Mouse (Mus musculus) heart, postnatal 0 days (tissue): ENCODE data around the gene Maml2. TPM values are rescaled to one million over a fixed set of nuclear protein-coding genes. Genes with fewer than 3 reads are reported as not detected.

Experiments used
- ATAC-seq: fragments of 200-750 bp; cut with Nextera tagmentation; 2 replicates; pipeline ENCODE4 v1.8.0; 2017; ENCODE audit warnings: low read depth, moderate number of reproducible peaks, moderate library complexity; ENCODE audit not compliant: insufficient read depth
- DNase-seq: peaks from one replicate; pipeline ENCODE4 v3.0.0-alpha.2; 2016; ENCODE audit warnings: low spot score
- H3K27ac ChIP-seq: fragments of 300-500 bp; sonication (generic); 2 replicates; pipeline ENCODE4 v1.5.1; 2014; ENCODE audit warnings: low read depth, mild to moderate bottlenecking
- H3K27me3 ChIP-seq: fragments of 300-500 bp; sonication (generic); 2 replicates; pipeline ENCODE4 v1.6.1; 2014; ENCODE audit warnings: low read length, mixed read lengths; ENCODE audit not compliant: control insufficient read depth, insufficient read depth
- H3K36me3 ChIP-seq: fragments of 300-500 bp; sonication (generic); replicated peaks from 2 replicates; pipeline ENCODE4 v1.6.1; 2014; ENCODE audit warnings: low read length, mixed read lengths; ENCODE audit not compliant: control insufficient read depth, insufficient read depth
- H3K4me1 ChIP-seq: fragments of 300-500 bp; sonication (generic); 2 replicates; pipeline ENCODE4 v1.6.1; 2014; ENCODE audit warnings: antibody characterized with exemption; ENCODE audit not compliant: control insufficient read depth, insufficient read depth
- H3K4me2 ChIP-seq: fragments of 300-500 bp; sonication (generic); 2 replicates; pipeline ENCODE4 v1.6.1; 2014; ENCODE audit warnings: low read depth, mild to moderate bottlenecking, low read length, moderate library complexity
- H3K4me3 ChIP-seq: fragments of 300-500 bp; sonication (generic); 2 replicates; pipeline ENCODE4 v1.5.1; 2014; ENCODE audit warnings: low read depth, low read length
- H3K9ac ChIP-seq: fragments of 300-500 bp; sonication (generic); replicated peaks from 2 replicates; pipeline ENCODE4 v1.6.1; 2014; ENCODE audit warnings: low read depth, low read length, mixed read lengths
- H3K9me3 ChIP-seq: fragments of 300-500 bp; sonication (generic); replicated peaks from 2 replicates; pipeline ENCODE4 v1.6.1; 2016; ENCODE audit warnings: low read length; ENCODE audit not compliant: control insufficient read depth
- CTCF ChIP-seq: IDR thresholded peaks from 2 replicates; pipeline ENCODE4 v1.5.1; 2016; ENCODE audit warnings: antibody characterized with exemption, control low read depth, low read depth
- EP300 ChIP-seq: IDR thresholded peaks from 2 replicates; pipeline ENCODE4 v1.6.1; 2016; ENCODE audit warnings: antibody characterized with exemption, low read depth
- WGBS: fragments of 180-500 bp; shearing (Covaris S2); extraction: QIAGEN DNeasy Blood & Tissue Kit; methylation state at CpG from one replicate; pipeline ENCODE4 v1.1.7; 2014; 5-methylcytosine and 5-hydroxymethylcytosine counted together
- polyA plus RNA-seq: library from polyadenylated mRNA; unstranded; fragments of >200 nt; fragmentation: Nextera tagmentation; extraction: Ambion mirVana; gene quantifications from 2 replicates; pipeline ENCODE4 v1.2.1, GENCODE M21; 2015
- total RNA-seq: library from RNA; depleted of rRNA; stranded (reverse); fragments of >200 nt; gene quantifications from 2 replicates; pipeline ENCODE4 v1.2.3, GENCODE M21; 2014; ENCODE audit warnings: low replicate concordance

Gene Maml2
- total and polyA plus RNA-seq, 2 experiments from 2014 or later: 6.0 to 7.0 TPM

DNA sequence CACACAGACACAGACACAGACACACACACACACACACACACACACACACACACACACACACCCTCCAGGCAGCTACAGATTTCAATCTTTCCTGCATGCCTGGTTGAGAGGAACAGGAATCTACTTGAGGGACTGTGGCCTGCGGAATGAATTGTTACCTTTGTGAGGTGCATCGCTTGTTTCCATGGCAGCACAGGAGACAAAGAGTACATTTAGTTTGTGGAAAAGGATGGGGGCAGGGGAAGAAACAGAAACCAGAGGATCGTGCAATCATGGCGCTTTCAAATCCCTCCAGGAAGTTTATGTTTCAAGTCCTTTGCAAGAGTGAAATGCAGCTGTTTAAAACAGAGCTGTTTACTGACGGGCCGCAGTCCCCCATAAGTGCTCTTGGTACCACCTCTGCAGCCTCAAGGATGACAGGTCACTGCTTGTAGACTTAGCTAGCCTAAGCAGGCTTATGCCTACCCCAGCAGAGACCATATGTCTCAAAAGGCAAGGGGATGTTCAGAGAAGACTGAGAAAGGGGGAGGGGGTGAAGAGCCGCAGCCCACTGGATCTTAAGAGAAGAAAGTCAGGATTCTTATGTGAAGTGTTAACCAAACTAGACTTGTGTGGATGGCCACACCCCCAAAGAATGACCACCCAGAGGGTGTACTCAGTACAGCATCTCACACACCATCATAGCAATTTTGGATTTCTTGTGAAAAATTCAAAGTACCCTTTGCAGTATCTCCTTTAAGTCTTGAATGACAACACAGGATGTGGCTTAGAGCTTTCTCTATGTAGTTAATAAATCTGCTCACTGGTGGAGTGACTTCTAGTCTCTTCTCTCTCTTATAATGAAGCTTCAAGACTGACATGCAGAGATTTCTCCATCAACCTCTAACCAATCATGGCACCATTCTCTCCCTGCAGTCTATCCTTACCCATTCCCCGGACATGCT, 315.8 kb downstream of the Maml2 start:
- no peak for ATAC-seq
- peaks cover 18% of the 10 kb centered on the region for H3K4me1 ChIP-seq
- H3K36me3 ChIP-seq: no peaks in the 10 kb centered on the region
- no peak overlapping the region for H3K9ac ChIP-seq
- H3K4me3 ChIP-seq: no peak overlapping the region
- H3K27ac ChIP-seq: no peak overlapping the region
- TF ChIP-seq CTCF (no peak), EP300 (no peak)
- H3K27me3 ChIP-seq: no peaks in the 10 kb centered on the region
- no peak for DNase-seq
- WGBS: 79% methylated on average over 8 of the region's 8 CpGs
- H3K9me3 ChIP-seq: no peaks in the 10 kb centered on the region
- H3K4me2 ChIP-seq: no peak overlapping the region

DNA sequence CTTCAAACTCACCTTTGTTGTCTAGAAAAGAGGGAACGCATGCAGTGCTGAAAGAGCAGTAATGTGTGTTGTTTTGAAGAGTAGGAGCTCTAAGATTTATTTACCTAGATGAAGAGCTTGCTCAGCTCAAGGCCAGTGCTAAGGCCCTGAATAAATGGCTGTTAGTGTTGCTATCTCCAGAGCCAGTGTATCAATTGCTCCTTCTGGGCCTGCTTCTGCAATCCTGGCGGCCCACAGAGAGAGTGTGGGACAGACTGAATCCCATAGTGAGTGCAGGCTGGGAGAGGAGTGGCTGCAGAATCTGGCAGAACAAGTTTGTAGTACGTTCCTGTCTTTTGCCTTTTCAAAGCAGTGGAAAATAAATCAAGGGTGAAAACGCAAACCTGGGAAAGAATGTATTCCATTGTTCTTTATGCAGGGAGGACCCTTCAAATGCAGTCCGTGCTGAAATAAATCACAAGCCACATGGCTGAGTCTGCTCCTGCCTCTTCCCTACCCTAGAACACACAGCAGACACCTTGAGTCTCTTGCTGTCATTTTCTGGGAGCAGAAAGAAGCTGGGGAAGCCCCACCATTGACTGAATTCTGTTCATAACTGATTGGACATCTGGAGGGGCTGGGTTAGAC, 318.7 kb downstream of the Maml2 start:
- Histone ChIP-seq H3K4me2 (no peak overlapping the region), H3K36me3 (peaks cover 4% of the 10 kb centered on the region; the same call in 1 of the 2 replicates), H3K9me3 (peaks cover 4% of the 10 kb centered on the region; the same call in 1 of the 2 replicates), H3K4me1 (peaks cover 12% of the 10 kb centered on the region), H3K27ac (no peak overlapping the region), H3K9ac (no peak overlapping the region), H3K4me3 (no peak overlapping the region), H3K27me3 (no peaks in the 10 kb centered on the region)
- no peak for ATAC-seq
- no peak for DNase-seq
- TF ChIP-seq CTCF (no peak), EP300 (no peak)
- 49% methylated on average over 5 of the region's 5 CpGs for whole genome bisulfite sequencing

- H3K36me3 ChIP-seq: peaks cover 6% of the 10 kb centered on the region; the same call in 1 of the 2 replicates
- no peak for ATAC-seq
- no peak overlapping the region for H3K27ac ChIP-seq
- no peaks in the 10 kb centered on the region for H3K27me3 ChIP-seq
- no peak overlapping the region for H3K4me3 ChIP-seq
- H3K4me2 ChIP-seq: no peak overlapping the region
- no peak for TF ChIP-seq EP300
- no peak for TF ChIP-seq CTCF
- DNase-seq: no peak
- H3K4me1 ChIP-seq: peaks cover 4% of the 10 kb centered on the region; the same call in 1 of the 2 replicates
- H3K9ac ChIP-seq: no peak overlapping the region
- WGBS: 73% methylated on average over 6 of the region's 6 CpGs
- peaks cover 4% of the 10 kb centered on the region; the same call in 1 of the 2 replicates for H3K9me3 ChIP-seq
These were observed 323.0 kb downstream of the Maml2 start for GRCm38 (mm10) chr9:13620794-13621193.

GRCm38 (mm10) chr9:13621941-13622340, 324.2 kb downstream of the Maml2 start:
- peaks cover 6% of the 10 kb centered on the region; the same call in 1 of the 2 replicates for H3K36me3 ChIP-seq
- 92% methylated on average over 3 of the region's 3 CpGs for WGBS
- H3K27ac ChIP-seq: no peak overlapping the region
- no peaks in the 10 kb centered on the region for H3K27me3 ChIP-seq
- no peaks in the 10 kb centered on the region for H3K4me1 ChIP-seq
- TF ChIP-seq CTCF (no peak), EP300 (no peak)
- no peak overlapping the region for H3K4me3 ChIP-seq
- DNase-seq: no peak
- no peak overlapping the region for H3K4me2 ChIP-seq
- H3K9me3 ChIP-seq: peaks cover 4% of the 10 kb centered on the region; the same call in 1 of the 2 replicates
- ATAC-seq: no peak
- no peak overlapping the region for H3K9ac ChIP-seq

- H3K27me3 ChIP-seq: no peaks in the 10 kb centered on the region
- H3K4me1 ChIP-seq: no peaks in the 10 kb centered on the region
- no peak overlapping the region for H3K27ac ChIP-seq
- H3K36me3 ChIP-seq: peaks cover 6% of the 10 kb centered on the region; the same call in 1 of the 2 replicates
- WGBS: 74% methylated on average over 5 of the region's 5 CpGs
- H3K9me3 ChIP-seq: peaks cover 4% of the 10 kb centered on the region; the same call in 1 of the 2 replicates
- H3K9ac ChIP-seq: no peak overlapping the region
- ATAC-seq (no peak), DNase-seq (no peak)
- H3K4me3 ChIP-seq: no peak overlapping the region
- TF ChIP-seq CTCF: no peak
- TF ChIP-seq EP300: no peak
- no peak overlapping the region for H3K4me2 ChIP-seq
These were observed 324.7 kb downstream of the Maml2 start for GRCm38 (mm10) chr9:13622426-13622825.
